Mouse (Mus musculus): ENCODE data around the gene Rhbdl3. TPM values are rescaled to one million over a fixed set of nuclear protein-coding genes. Genes with fewer than 3 reads are reported as not detected.

The Rhbdl3 gene
- polyA plus RNA-seq (2014; fragmentation: Nextera tagmentation; extraction: Ambion mirVana): 3.3 and 3.7 TPM in 2 replicates

DNA sequence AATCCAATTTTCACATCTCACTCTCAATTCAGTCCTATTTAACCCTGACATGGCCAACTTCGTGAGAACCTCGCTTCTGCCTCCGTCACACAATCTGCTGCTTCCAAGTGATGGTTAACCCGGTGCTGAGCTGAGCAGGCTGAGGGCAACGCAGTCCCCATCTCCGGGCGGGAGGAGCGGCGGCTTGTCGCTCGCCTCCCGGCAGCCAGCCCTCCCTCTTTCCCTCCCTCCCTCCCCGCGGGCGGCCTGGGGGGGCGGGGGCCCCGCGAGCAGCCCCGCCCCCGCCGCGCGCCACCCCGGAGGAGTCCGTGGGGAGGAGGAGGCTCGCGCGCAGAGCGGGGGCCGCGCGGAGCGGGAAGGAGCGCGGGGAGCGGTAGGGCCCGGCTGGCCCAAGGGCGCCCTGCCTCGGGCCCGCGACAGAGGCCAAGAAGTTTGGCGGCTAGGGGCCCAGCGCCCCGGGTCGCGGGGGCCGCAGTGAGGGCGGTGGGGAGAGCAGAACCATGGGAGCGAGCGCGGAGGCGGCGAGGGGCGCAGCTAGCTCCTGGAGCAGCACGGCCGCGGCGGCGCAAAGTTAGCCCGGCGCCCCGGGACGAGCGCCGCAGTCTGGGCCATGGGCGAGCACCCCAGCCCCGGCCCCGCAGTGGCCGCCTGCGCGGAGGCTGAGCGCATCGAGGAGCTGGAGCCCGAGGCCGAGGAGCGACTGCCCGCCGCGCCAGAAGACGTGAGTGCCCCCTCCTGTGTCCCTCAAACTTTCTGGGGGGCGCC, at the start of gene Rhbdl3:
TSS of gene Rhbdl3 (plus strand) at position 362 of the 765 bp plus-strand sequence.
- no peaks in the 10 kb centered on the region for H3K36me3 ChIP-seq (ENCODE audit: control insufficient read depth, insufficient read depth, low read length)
- H3K9me3 ChIP-seq (ENCODE audit: control insufficient read depth, low read depth, low read length): no peaks in the 10 kb centered on the region
- peak within 1 kb of the TSS; percentile 99 for H3K4me2 ChIP-seq (replicated peaks; ENCODE audit: low read depth, low read length)
- peaks cover 7% of the 10 kb centered on the region; the same call in 1 of the 2 replicates for H3K27me3 ChIP-seq (ENCODE audit: control insufficient read depth, insufficient read depth, low read length)
- H3K27ac ChIP-seq (ENCODE audit: low read length): no peak within 1 kb of the TSS
- ATAC-seq (ENCODE audit: insufficient number of reproducible peaks, insufficient read depth, low FRiP score, low read depth): peak; percentile 56; the same call in 1 of the 2 replicates
- H3K4me3 ChIP-seq (ENCODE audit: low read depth, low read length): peak within 1 kb of the TSS; percentile 64
- under 1% methylated on average over 59 of the region's 81 CpGs for WGBS
- peaks cover 7% of the 10 kb centered on the region; the same call in 1 of the 2 replicates for H3K4me1 ChIP-seq (ENCODE audit: control insufficient read depth, insufficient read depth, low read length)
- peak within 1 kb of the TSS; percentile 53 for H3K9ac ChIP-seq (replicated peaks; ENCODE audit: low read depth, low read length)

DNA sequence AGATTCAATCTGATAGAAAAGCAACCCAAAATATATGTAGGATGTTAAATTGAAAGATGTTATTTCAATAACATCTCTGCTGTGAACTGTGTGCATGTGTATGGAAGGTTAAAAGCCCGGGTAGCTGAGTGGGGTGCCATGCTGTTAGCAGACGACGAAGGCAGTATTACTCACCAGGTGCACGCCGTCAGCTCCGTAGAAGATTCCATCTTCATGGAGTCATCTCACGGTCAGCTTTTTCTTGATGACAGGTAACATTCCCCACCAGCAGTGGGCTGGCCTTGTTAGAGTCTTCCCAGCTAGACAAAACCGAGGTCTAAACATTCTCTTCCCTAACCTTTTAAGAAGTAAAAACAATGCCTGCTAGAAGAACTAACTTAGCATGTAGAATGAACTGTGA, 36.6 kb upstream of the Rhbdl3 start:
- Histone ChIP-seq H3K9me3 (ENCODE audit: control insufficient read depth, low read depth, low read length) (no peaks in the 10 kb centered on the region), H3K27ac (ENCODE audit: low read length) (no peak overlapping the region), H3K27me3 (ENCODE audit: control insufficient read depth, insufficient read depth, low read length) (no peaks in the 10 kb centered on the region), H3K4me2 (replicated peaks; ENCODE audit: low read depth, low read length) (no peak overlapping the region), H3K4me1 (ENCODE audit: control insufficient read depth, insufficient read depth, low read length) (no peaks in the 10 kb centered on the region), H3K9ac (replicated peaks; ENCODE audit: low read depth, low read length) (no peak overlapping the region), H3K4me3 (ENCODE audit: low read depth, low read length) (no peak overlapping the region), H3K36me3 (ENCODE audit: control insufficient read depth, insufficient read depth, low read length) (peaks cover 29% of the 10 kb centered on the region)
- no peak for ATAC-seq (ENCODE audit: insufficient number of reproducible peaks, insufficient read depth, low FRiP score, low read depth)
- WGBS: 79% methylated on average over 8 of the region's 8 CpGs

DNA sequence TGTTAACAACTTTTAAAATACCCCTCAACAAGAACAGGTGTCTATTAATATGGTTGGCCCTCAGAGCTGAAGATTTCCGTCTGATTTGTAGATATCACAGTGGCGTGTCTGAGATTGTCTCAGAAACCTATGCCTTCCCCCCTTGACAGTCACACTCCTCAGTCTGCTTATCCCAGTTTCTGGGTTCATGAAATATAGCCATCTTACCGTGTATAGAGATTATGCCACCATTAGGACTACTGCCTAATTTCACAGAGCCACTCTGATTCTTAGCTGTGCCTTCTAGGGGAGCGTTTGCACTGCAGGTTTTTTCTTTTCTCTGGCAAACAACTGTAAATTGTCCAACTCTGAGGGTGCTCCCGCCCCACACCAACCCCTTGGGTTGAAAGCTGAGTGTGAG, 29.6 kb upstream of the Rhbdl3 start:
- Histone ChIP-seq H3K36me3 (ENCODE audit: control insufficient read depth, insufficient read depth, low read length) (peaks cover 10% of the 10 kb centered on the region), H3K4me1 (ENCODE audit: control insufficient read depth, insufficient read depth, low read length) (no peaks in the 10 kb centered on the region), H3K9me3 (ENCODE audit: control insufficient read depth, low read depth, low read length) (peaks cover 3% of the 10 kb centered on the region; the same call in 1 of the 2 replicates), H3K9ac (replicated peaks; ENCODE audit: low read depth, low read length) (no peak overlapping the region), H3K27me3 (ENCODE audit: control insufficient read depth, insufficient read depth, low read length) (no peaks in the 10 kb centered on the region), H3K27ac (ENCODE audit: low read length) (no peak overlapping the region), H3K4me3 (ENCODE audit: low read depth, low read length) (no peak overlapping the region), H3K4me2 (replicated peaks; ENCODE audit: low read depth, low read length) (no peak overlapping the region)
- WGBS: 81% methylated on average over 5 of the region's 5 CpGs
- ATAC-seq (ENCODE audit: insufficient number of reproducible peaks, insufficient read depth, low FRiP score, low read depth): no peak

GRCm38 (mm10) chr11:80275011-80275410, 25.7 kb upstream of the Rhbdl3 start:
- H3K27me3 ChIP-seq (ENCODE audit: control insufficient read depth, insufficient read depth, low read length): no peaks in the 10 kb centered on the region
- no peaks in the 10 kb centered on the region for H3K36me3 ChIP-seq (ENCODE audit: control insufficient read depth, insufficient read depth, low read length)
- H3K9me3 ChIP-seq (ENCODE audit: control insufficient read depth, low read depth, low read length): peaks cover 3% of the 10 kb centered on the region; the same call in 1 of the 2 replicates
- H3K4me3 ChIP-seq (ENCODE audit: low read depth, low read length): no peak overlapping the region
- ATAC-seq (ENCODE audit: insufficient number of reproducible peaks, insufficient read depth, low FRiP score, low read depth): no peak
- H3K9ac ChIP-seq (replicated peaks; ENCODE audit: low read depth, low read length): no peak overlapping the region
- no peaks in the 10 kb centered on the region for H3K4me1 ChIP-seq (ENCODE audit: control insufficient read depth, insufficient read depth, low read length)
- 60% methylated on average over 3 of the region's 3 CpGs for WGBS
- no peak overlapping the region for H3K4me2 ChIP-seq (replicated peaks; ENCODE audit: low read depth, low read length)
- H3K27ac ChIP-seq (ENCODE audit: low read length): no peak overlapping the region

- no peak for ATAC-seq (ENCODE audit: insufficient number of reproducible peaks, insufficient read depth, low FRiP score, low read depth)
- no peaks in the 10 kb centered on the region for H3K36me3 ChIP-seq (ENCODE audit: control insufficient read depth, insufficient read depth, low read length)
- no peak overlapping the region for H3K4me2 ChIP-seq (replicated peaks; ENCODE audit: low read depth, low read length)
- H3K4me3 ChIP-seq (ENCODE audit: low read depth, low read length): no peak overlapping the region
- no peak overlapping the region for H3K27ac ChIP-seq (ENCODE audit: low read length)
- 65% methylated on average over 2 of the region's 2 CpGs for WGBS
- no peak overlapping the region for H3K9ac ChIP-seq (replicated peaks; ENCODE audit: low read depth, low read length)
- H3K4me1 ChIP-seq (ENCODE audit: control insufficient read depth, insufficient read depth, low read length): no peaks in the 10 kb centered on the region
- H3K27me3 ChIP-seq (ENCODE audit: control insufficient read depth, insufficient read depth, low read length): no peaks in the 10 kb centered on the region
- peaks cover 3% of the 10 kb centered on the region; the same call in 1 of the 2 replicates for H3K9me3 ChIP-seq (ENCODE audit: control insufficient read depth, low read depth, low read length)
Observed at GRCm38 (mm10) chr11:80278054-80278453, 22.7 kb upstream of the Rhbdl3 start.

GRCm38 (mm10) chr11:80283786-80284185, 16.9 kb upstream of the Rhbdl3 start:
- no peak for ATAC-seq (ENCODE audit: insufficient number of reproducible peaks, insufficient read depth, low FRiP score, low read depth)
- Histone ChIP-seq H3K4me2 (replicated peaks; ENCODE audit: low read depth, low read length) (no peak overlapping the region), H3K9me3 (ENCODE audit: control insufficient read depth, low read depth, low read length) (no peaks in the 10 kb centered on the region), H3K36me3 (ENCODE audit: control insufficient read depth, insufficient read depth, low read length) (no peaks in the 10 kb centered on the region), H3K4me1 (ENCODE audit: control insufficient read depth, insufficient read depth, low read length) (no peaks in the 10 kb centered on the region), H3K27me3 (ENCODE audit: control insufficient read depth, insufficient read depth, low read length) (no peaks in the 10 kb centered on the region), H3K4me3 (ENCODE audit: low read depth, low read length) (no peak overlapping the region), H3K9ac (replicated peaks; ENCODE audit: low read depth, low read length) (no peak overlapping the region), H3K27ac (ENCODE audit: low read length) (no peak overlapping the region)
- 75% methylated on average over 3 of the region's 3 CpGs for WGBS

- Histone ChIP-seq H3K27me3 (ENCODE audit: control insufficient read depth, insufficient read depth, low read length) (no peaks in the 10 kb centered on the region), H3K36me3 (ENCODE audit: control insufficient read depth, insufficient read depth, low read length) (no peaks in the 10 kb centered on the region), H3K9ac (replicated peaks; ENCODE audit: low read depth, low read length) (no peak overlapping the region), H3K4me3 (ENCODE audit: low read depth, low read length) (no peak overlapping the region), H3K9me3 (ENCODE audit: control insufficient read depth, low read depth, low read length) (no peaks in the 10 kb centered on the region), H3K27ac (ENCODE audit: low read length) (no peak overlapping the region), H3K4me2 (replicated peaks; ENCODE audit: low read depth, low read length) (no peak overlapping the region), H3K4me1 (ENCODE audit: control insufficient read depth, insufficient read depth, low read length) (no peaks in the 10 kb centered on the region)
- ATAC-seq (ENCODE audit: insufficient number of reproducible peaks, insufficient read depth, low FRiP score, low read depth): no peak
- 42% methylated on average over 6 of the region's 6 CpGs for WGBS
Observed at GRCm38 (mm10) chr11:80284641-80285040, 16.1 kb upstream of the Rhbdl3 start.

- WGBS: 20% methylated on average over 5 of the region's 5 CpGs
- H3K4me3 ChIP-seq (ENCODE audit: low read depth, low read length): no peak overlapping the region
- H3K36me3 ChIP-seq (ENCODE audit: control insufficient read depth, insufficient read depth, low read length): no peaks in the 10 kb centered on the region
- H3K4me2 ChIP-seq (replicated peaks; ENCODE audit: low read depth, low read length): no peak overlapping the region
- ATAC-seq (ENCODE audit: insufficient number of reproducible peaks, insufficient read depth, low FRiP score, low read depth): no peak
- no peaks in the 10 kb centered on the region for H3K9me3 ChIP-seq (ENCODE audit: control insufficient read depth, low read depth, low read length)
- H3K9ac ChIP-seq (replicated peaks; ENCODE audit: low read depth, low read length): no peak overlapping the region
- no peak overlapping the region for H3K27ac ChIP-seq (ENCODE audit: low read length)
- no peaks in the 10 kb centered on the region for H3K4me1 ChIP-seq (ENCODE audit: control insufficient read depth, insufficient read depth, low read length)
- no peaks in the 10 kb centered on the region for H3K27me3 ChIP-seq (ENCODE audit: control insufficient read depth, insufficient read depth, low read length)
Observed at GRCm38 (mm10) chr11:80287150-80287549, 13.6 kb upstream of the Rhbdl3 start.
